Mouse (Mus musculus): ENCODE measurements around the gene Pfkfb4. TPM values are rescaled to one million over a fixed set of nuclear protein-coding genes. Genes with fewer than 3 reads are reported as not detected.
A peak's percentile ranks its signal among the peaks of the same experiment; 100 is the strongest.

Gene Pfkfb4
- 3.3 and 5.4 TPM in 2 replicates for polyA plus RNA-seq (2015; fragmentation: Nextera tagmentation; extraction: Ambion mirVana)

GRCm38 (mm10) chr9:108991428-108992084 is at the start of gene Pfkfb4:
TSS of gene Pfkfb4 (plus strand) at chr9:108991778.
- Histone ChIP-seq H3K36me3 (no peaks in the 10 kb centered on the region), H3K9ac (peak within 1 kb of the TSS; percentile 42), H3K4me3 (peak within 1 kb of the TSS; percentile 55), H3K4me2 (peak within 1 kb of the TSS; percentile 77), H3K27ac (peak within 1 kb of the TSS; percentile 82), H3K4me1 (replicated peaks) (peaks cover 45% of the 10 kb centered on the region), H3K9me3 (replicated peaks) (no peaks in the 10 kb centered on the region), H3K27me3 (no peaks in the 10 kb centered on the region)
- 2% methylated on average over 31 of the region's 31 CpGs for WGBS
- ATAC-seq (replicated peaks; ENCODE audit: insufficient number of reproducible peaks, insufficient read depth, low FRiP score, low read depth) = peak; percentile 95

DNA sequence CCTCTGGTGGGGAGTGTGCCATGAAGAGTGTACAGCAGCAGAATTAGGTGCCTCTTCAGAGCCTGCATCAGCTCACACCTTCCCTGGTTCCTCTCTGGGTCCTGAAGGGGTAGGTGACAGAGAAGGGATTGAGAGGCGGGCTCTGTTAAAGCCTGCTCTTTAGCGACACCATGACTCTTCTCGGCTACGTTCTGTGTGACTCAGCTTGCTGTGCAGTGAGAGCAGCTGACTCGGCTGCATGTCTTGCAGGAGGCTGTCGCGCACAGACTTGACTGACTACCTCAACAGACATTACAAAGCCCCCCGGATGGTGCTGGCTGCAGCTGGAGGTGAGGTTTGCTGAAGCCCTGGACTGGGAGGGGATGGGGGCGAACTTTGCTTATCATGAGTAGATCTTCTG is 46.5 kb upstream of the Pfkfb4 start:
- H3K27ac ChIP-seq = no peak overlapping the region
- 64% methylated on average over 9 of the region's 9 CpGs for WGBS
- H3K36me3 ChIP-seq = peaks cover 93% of the 10 kb centered on the region
- no peaks in the 10 kb centered on the region for H3K9me3 ChIP-seq (replicated peaks)
- no peak overlapping the region for H3K4me2 ChIP-seq
- H3K9ac ChIP-seq = no peak overlapping the region
- peaks cover 20% of the 10 kb centered on the region for H3K4me1 ChIP-seq (replicated peaks)
- no peak overlapping the region for H3K4me3 ChIP-seq
- H3K27me3 ChIP-seq = no peaks in the 10 kb centered on the region
- no peak for ATAC-seq (replicated peaks; ENCODE audit: insufficient number of reproducible peaks, insufficient read depth, low FRiP score, low read depth)

- H3K4me3 ChIP-seq = no peak overlapping the region
- no peak for ATAC-seq (replicated peaks; ENCODE audit: insufficient number of reproducible peaks, insufficient read depth, low FRiP score, low read depth)
- H3K4me2 ChIP-seq = no peak overlapping the region
- H3K4me1 ChIP-seq (replicated peaks) = peaks cover 21% of the 10 kb centered on the region
- H3K9me3 ChIP-seq (replicated peaks) = no peaks in the 10 kb centered on the region
- 85% methylated on average over 5 of the region's 5 CpGs for WGBS
- H3K27ac ChIP-seq = no peak overlapping the region
- no peaks in the 10 kb centered on the region for H3K27me3 ChIP-seq
- no peak overlapping the region for H3K9ac ChIP-seq
- peaks cover 93% of the 10 kb centered on the region for H3K36me3 ChIP-seq
These were observed 46.0 kb upstream of the Pfkfb4 start for GRCm38 (mm10) chr9:108945608-108946007.

- H3K9ac ChIP-seq = no peak overlapping the region
- H3K27me3 ChIP-seq = peaks cover 22% of the 10 kb centered on the region
- 61% methylated on average over 13 of the region's 13 CpGs for WGBS
- H3K4me2 ChIP-seq = no peak overlapping the region
- peaks cover 31% of the 10 kb centered on the region for H3K4me1 ChIP-seq (replicated peaks)
- H3K36me3 ChIP-seq = peaks cover 63% of the 10 kb centered on the region
- no peaks in the 10 kb centered on the region for H3K9me3 ChIP-seq (replicated peaks)
- no peak overlapping the region for H3K4me3 ChIP-seq
- ATAC-seq (replicated peaks; ENCODE audit: insufficient number of reproducible peaks, insufficient read depth, low FRiP score, low read depth) = peak; percentile 45
- peak overlapping the region; percentile 55 for H3K27ac ChIP-seq
These were observed 42.2 kb upstream of the Pfkfb4 start for GRCm38 (mm10) chr9:108949231-108949966.

DNA sequence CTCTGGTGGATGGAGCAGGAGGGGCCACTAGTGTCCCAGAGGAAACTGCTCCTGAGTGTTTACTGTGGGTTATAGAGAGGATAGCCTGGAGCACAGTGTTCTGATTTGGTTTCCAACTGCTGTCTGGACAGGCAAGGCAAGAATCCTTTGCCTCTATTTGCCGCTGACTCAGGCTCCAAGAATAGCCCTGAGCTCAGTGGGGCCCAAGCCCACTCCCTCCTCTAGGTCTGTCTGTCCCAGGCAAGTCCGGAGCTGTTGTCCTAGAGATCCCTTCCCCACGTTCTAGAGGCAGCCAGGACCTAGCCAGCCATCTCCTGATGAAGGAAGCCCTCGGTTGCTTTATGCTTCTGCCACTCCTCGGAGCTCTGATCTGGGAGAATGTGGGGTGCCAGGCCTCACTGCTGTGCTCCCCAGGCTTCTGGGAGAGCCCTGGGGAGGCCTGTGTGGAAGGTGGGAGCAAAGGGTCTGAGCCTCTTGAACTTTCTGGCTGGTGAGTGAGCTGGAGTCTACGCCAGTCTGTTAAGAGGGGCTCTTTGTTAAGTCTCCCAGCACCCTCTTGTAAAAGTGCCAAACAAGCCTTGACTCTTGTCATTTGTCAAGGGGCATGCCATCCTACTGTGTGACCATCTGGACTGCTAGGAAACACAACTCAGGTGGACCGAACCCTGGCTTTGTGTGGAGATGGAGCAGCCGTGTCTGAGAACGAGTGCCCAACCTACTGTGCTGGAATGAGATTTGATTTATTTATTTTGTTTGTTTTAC is 41.4 kb upstream of the Pfkfb4 start:
- no peak overlapping the region for H3K4me2 ChIP-seq
- ATAC-seq (replicated peaks; ENCODE audit: insufficient number of reproducible peaks, insufficient read depth, low FRiP score, low read depth) = no peak; the same call in 1 of the 2 replicates
- H3K36me3 ChIP-seq = peaks cover 56% of the 10 kb centered on the region
- H3K9me3 ChIP-seq (replicated peaks) = no peaks in the 10 kb centered on the region
- H3K27ac ChIP-seq = peak overlapping the region; percentile 55
- peaks cover 24% of the 10 kb centered on the region for H3K27me3 ChIP-seq
- no peak overlapping the region; the same call in 1 of the 2 replicates for H3K9ac ChIP-seq
- WGBS = 64% methylated on average over 9 of the region's 9 CpGs
- H3K4me1 ChIP-seq (replicated peaks) = peaks cover 31% of the 10 kb centered on the region
- no peak overlapping the region for H3K4me3 ChIP-seq

GRCm38 (mm10) chr9:108953081-108953636 is 38.4 kb upstream of the Pfkfb4 start, which contains the start of gene Col7a1:
TSS of gene Col7a1 (plus strand) at chr9:108953586.
- peak within 1 kb of the TSS; percentile 29 for H3K4me3 ChIP-seq
- H3K36me3 ChIP-seq = peaks cover 27% of the 10 kb centered on the region
- H3K9ac ChIP-seq = no peak within 1 kb of the TSS
- 7% methylated on average over 15 of the region's 15 CpGs for WGBS
- H3K27me3 ChIP-seq = peaks cover 27% of the 10 kb centered on the region
- no peak for ATAC-seq (replicated peaks; ENCODE audit: insufficient number of reproducible peaks, insufficient read depth, low FRiP score, low read depth)
- no peak within 1 kb of the TSS for H3K27ac ChIP-seq
- H3K9me3 ChIP-seq (replicated peaks) = no peaks in the 10 kb centered on the region
- peaks cover 31% of the 10 kb centered on the region for H3K4me1 ChIP-seq (replicated peaks)
- H3K4me2 ChIP-seq = peak within 1 kb of the TSS; percentile 55

- WGBS = 87% methylated on average over 11 of the region's 11 CpGs
- no peak overlapping the region for H3K27ac ChIP-seq
- no peak overlapping the region for H3K9ac ChIP-seq
- no peak overlapping the region for H3K4me3 ChIP-seq
- peaks cover 12% of the 10 kb centered on the region for H3K4me1 ChIP-seq (replicated peaks)
- H3K27me3 ChIP-seq = peaks cover 35% of the 10 kb centered on the region
- no peaks in the 10 kb centered on the region for H3K9me3 ChIP-seq (replicated peaks)
- H3K4me2 ChIP-seq = no peak overlapping the region
- peaks cover 6% of the 10 kb centered on the region for H3K36me3 ChIP-seq
- ATAC-seq (replicated peaks; ENCODE audit: insufficient number of reproducible peaks, insufficient read depth, low FRiP score, low read depth) = no peak
These were observed 36.3 kb upstream of the Pfkfb4 start for GRCm38 (mm10) chr9:108955241-108955640.

- peaks cover 35% of the 10 kb centered on the region for H3K27me3 ChIP-seq
- no peak overlapping the region for H3K4me2 ChIP-seq
- H3K9ac ChIP-seq = no peak overlapping the region
- H3K9me3 ChIP-seq (replicated peaks) = no peaks in the 10 kb centered on the region
- no peak for ATAC-seq (replicated peaks; ENCODE audit: insufficient number of reproducible peaks, insufficient read depth, low FRiP score, low read depth)
- 0 out of 2 replicates have a peak, but pooled peaks cover 2% of the 10 kb centered on the region for H3K36me3 ChIP-seq
- peaks cover 11% of the 10 kb centered on the region for H3K4me1 ChIP-seq (replicated peaks)
- no peak overlapping the region for H3K4me3 ChIP-seq
- 89% methylated on average over 11 of the region's 11 CpGs for WGBS
- no peak overlapping the region for H3K27ac ChIP-seq
These were observed 35.7 kb upstream of the Pfkfb4 start for GRCm38 (mm10) chr9:108955846-108956245.

GRCm38 (mm10) chr9:108963577-108963976 is 28.0 kb upstream of the Pfkfb4 start:
- Histone ChIP-seq H3K36me3 (no peaks in the 10 kb centered on the region), H3K9me3 (replicated peaks) (no peaks in the 10 kb centered on the region), H3K4me3 (no peak overlapping the region), H3K27ac (no peak overlapping the region), H3K27me3 (0 out of 2 replicates have a peak, but pooled peaks cover 4% of the 10 kb centered on the region), H3K9ac (no peak overlapping the region), H3K4me2 (no peak overlapping the region), H3K4me1 (replicated peaks) (no peaks in the 10 kb centered on the region)
- ATAC-seq (replicated peaks; ENCODE audit: insufficient number of reproducible peaks, insufficient read depth, low FRiP score, low read depth) = no peak
- 63% methylated on average over 3 of the region's 3 CpGs for WGBS

DNA sequence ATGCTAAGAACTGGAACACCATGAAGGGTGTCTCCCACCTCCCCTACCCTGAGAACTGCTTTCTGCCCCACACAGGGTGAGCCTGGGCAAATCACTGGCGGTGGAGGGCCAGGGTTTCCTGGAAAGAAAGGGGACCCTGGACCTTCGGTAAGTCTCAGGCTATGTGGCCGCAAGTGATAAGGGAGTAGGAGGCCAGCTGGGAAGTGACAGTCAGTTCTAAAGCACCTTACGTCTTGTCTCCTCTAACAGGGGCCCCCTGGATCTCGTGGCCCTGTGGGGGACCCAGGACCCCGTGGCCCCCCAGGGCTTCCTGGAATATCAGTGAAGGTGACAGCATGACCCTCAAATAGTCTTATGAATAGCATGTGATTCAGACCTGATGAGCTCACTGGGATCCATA is 27.2 kb upstream of the Pfkfb4 start:
- H3K36me3 ChIP-seq = no peaks in the 10 kb centered on the region
- H3K4me2 ChIP-seq = no peak overlapping the region
- H3K9ac ChIP-seq = no peak overlapping the region
- H3K27me3 ChIP-seq = no peaks in the 10 kb centered on the region
- H3K9me3 ChIP-seq (replicated peaks) = no peaks in the 10 kb centered on the region
- H3K27ac ChIP-seq = no peak overlapping the region
- H3K4me1 ChIP-seq (replicated peaks) = no peaks in the 10 kb centered on the region
- 65% methylated on average over 6 of the region's 6 CpGs for WGBS
- H3K4me3 ChIP-seq = no peak overlapping the region
- ATAC-seq (replicated peaks; ENCODE audit: insufficient number of reproducible peaks, insufficient read depth, low FRiP score, low read depth) = no peak

DNA sequence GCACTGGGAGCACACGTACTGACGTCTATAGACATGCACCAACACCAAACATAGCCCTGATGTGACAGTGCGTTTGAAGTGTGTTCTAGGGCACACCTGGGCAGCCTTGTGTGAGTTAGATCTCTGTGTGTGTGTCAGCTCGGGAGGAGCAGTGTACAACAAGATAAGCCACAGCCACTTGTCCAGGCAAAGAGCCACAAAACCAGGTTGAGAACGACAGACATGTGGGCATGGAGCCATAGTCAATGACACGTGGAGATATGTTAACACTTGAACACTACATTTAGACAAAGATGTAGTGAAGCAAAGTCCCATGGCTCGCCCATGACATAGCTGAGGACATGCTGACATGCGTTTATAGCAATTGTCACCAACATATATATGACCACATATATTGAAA is 21.0 kb upstream of the Pfkfb4 start:
- Histone ChIP-seq H3K27ac (no peak overlapping the region), H3K9me3 (replicated peaks) (no peaks in the 10 kb centered on the region), H3K36me3 (no peaks in the 10 kb centered on the region), H3K9ac (no peak overlapping the region), H3K27me3 (no peaks in the 10 kb centered on the region), H3K4me2 (no peak overlapping the region), H3K4me3 (no peak overlapping the region), H3K4me1 (replicated peaks) (no peaks in the 10 kb centered on the region)
- 55% methylated on average over 8 of the region's 8 CpGs for WGBS
- no peak for ATAC-seq (replicated peaks; ENCODE audit: insufficient number of reproducible peaks, insufficient read depth, low FRiP score, low read depth)
